Mouse (Mus musculus) mouse trophoblast stem cell (cell line): ENCODE measurements around the gene Ccser1.

Experiments
- in situ Hi-C, 2 experiments: fragments of 300-500 bp; cut with MseI, MboI; formaldehyde crosslinking; loops; 2 replicates in 1 of 2; 3 replicates in 1 of 2; pipeline ENCODE4 v1.15.1; 2025

The Ccser1 gene

DNA sequence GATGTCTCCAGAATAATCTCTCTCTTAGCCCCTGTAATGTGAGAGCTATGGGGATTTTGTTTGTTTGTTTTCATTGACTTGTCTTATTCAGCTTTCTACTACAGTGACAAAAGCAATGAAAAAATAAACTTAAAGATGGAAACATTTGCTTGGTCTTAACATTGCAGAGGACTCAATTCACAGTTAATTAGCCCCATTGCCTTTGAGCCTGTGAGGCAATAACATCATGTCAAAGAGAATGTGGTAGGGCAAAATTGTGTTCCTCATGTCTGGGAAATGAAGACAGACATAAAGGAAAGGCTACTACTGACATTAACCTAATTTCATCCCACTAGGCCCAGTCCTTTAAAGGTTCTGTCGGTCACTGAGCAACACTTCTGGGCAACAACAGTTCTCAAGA, 484.4 kb downstream of the Ccser1 start:
- in situ Hi-C loops, result no loop called here

DNA sequence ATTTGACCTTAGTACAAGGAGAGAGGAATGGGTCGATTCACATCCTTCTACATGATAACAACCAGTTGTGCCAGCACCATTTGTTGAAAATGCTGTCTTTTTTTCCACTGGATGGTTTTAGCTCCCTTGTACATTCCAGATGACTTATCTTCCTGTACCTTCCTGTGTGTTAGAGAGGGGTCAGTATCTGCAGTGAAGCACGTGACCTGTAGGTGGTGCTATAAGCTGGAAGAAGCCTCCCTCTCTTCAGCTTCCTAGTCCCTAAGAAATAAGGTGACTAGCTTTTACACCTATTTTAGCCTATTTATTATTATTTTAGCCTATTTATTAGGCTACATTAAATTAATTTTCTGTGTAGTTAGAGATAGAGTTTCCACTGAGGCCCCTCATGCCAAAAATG, 506.9 kb downstream of the Ccser1 start:
- in situ Hi-C loops, result no loop called here

DNA sequence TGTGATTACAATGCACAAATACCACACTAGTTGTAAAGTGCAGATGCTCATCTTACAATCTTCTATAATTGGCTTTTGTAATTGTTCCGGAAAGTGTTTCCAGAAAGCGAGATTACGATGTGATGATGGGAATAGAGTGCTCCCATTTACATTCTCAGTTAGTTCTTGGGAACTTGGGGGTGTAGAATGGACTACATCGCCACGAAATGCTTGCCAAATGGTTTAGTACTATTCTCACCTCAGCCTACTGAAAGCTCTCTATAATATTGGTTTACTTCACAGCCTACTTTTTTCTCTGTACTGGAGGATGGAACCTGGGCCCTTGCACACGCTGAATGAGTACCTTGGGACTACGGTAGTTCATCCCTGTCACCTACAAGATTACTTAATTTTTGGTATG, 522.9 kb downstream of the Ccser1 start:
- in situ Hi-C loops, result no loop called here

DNA sequence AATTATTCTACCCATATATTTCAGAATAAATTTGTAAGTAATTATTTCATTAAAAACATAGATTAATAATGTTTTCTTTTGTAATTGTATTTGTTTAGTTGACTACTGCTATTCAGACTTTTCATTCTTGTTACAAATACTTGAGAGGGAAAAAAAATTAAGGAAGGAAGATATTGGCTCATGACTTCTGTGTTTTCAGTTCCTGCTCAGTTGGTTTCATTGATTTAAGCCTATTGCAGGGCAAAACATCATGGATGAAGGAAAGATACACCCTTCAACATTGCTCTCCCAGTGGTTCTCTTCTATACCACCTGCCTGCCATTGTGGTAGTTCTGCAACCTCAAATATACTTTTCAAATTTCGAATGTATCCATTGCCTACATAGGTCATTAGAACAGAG, 541.1 kb downstream of the Ccser1 start:
- in situ Hi-C loops, result no loop called here

DNA sequence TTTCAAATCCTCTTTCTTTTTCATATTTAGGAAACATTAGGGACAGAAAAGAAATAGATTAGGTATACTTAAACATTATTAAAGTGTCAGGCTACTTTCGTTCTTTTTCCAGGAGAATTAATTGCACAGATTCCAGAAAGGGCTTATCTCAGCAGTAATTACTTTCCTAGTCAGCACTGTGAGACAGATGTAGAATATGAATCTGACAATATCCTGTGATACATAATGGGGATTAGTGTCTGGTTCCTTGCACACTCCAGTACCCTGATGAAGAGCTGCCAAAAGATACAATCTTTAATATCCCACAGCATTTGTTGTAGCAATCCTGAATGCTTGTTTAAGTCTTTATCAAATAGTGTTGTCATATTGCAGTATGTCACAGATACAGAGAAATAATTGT, 548.9 kb downstream of the Ccser1 start:
- in situ Hi-C loops, result no loop called here

DNA sequence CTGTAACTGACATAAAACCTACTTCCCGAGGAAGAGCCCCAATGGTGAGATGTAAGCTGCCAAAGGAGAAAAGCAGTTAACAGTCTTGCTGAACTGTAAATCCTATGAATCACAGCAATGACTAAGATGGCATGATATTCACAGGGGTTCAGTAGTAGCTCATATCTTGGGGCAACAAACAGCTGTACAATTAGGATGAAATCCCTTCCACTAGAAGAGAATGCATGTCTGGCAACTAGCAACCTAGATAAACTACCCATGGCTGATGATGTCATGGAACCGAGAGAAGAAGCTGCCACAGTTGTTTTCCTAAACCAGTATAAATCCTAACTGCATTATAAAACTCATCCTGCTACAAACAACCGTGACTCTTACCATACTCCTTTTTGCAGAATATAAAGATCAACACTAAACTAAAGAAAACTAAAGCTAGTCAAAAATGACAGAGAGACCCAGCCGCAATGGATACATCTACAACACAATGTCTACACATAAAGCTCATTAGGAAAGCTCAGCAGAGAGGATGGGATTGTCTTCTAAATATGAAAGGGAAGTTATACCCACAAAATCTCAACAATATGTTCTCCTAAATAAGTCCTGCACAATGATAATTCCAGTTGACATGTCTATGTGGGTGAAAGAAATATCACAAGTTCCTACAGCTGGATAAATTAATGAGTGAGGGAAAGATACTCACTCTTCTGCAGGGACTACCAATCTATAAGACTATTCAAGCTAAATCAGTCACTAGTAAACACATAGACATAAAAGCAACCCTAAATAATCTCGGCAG, 550.2 kb downstream of the Ccser1 start:
- in situ Hi-C loops, result no loop called here

DNA sequence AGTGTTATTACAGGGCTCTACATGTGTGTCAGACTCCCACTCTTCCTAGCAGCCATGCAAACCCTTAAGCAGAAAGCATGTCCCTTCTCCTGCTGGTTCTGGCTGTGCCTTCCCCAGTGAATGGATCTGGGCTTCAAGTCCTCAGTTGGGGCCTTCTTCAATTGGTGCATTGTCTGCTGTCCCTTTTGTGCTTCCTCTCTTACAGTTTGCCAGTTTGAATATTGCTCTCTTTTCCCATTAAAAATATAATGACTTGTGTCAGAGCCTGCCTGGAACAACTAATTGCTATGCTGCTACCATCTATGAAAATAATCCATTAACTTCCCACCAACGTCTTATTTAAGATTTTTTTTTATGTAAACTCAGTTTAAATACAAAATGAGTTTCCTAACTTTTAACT, 566.2 kb downstream of the Ccser1 start:
- in situ Hi-C loops, result no loop called here

DNA sequence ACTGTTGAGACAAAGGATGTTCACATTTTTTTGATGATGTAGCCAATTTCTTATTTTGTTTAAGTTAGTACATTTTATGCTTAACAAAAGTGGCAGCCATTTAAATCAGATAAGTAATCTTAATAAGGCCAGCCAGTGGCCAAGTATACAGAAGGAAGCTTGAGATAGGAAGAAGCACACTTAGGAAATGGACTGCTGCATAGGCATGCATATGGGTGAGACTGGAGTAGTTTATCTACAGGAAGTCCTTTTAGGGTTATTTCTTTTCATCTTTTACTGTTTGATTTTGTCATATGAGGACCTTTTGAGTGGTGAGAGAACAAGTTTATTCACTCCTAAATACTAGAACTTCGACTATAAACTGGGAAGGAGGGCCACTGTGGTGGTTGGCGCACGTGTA, 582.0 kb downstream of the Ccser1 start:
- in situ Hi-C loops, result no loop called here

DNA sequence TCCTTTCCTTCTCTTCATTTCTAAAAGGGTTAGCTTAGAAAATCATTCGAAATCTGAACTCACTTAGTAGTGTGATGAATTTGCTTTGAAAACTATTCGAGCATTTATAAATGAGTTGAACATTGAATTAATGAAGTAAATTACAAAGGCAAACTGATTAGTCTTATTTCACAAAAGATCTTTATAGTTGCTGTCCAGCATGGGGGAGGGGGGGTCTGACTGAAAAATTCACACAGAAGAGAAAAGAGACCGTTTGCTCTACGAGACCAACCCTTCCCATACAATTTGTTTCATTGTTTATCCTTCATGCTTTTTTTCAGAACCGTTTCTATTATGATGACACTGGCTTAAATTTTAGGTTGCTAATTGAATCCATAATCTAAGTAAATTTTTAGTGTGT, 583.3 kb downstream of the Ccser1 start:
- in situ Hi-C loops, result no loop called here

DNA sequence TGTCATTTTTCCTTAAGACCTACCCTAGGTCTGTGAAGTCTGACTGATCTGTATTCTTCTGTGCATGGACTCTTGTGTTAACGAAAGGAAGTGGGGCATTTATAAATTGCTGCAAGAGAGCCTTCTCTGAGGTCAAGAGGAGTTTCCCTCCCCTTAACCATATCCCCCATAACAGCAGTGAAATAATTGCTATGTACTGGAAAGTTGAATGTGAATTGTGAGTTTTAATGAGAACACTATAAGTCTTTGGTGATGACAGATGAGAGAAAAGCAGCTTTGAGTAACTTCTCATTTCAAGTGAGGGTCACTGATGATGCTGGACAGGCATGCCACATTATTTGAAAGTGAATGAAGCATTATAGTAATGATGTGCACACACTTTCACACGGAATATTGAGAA, 585.7 kb downstream of the Ccser1 start:
- in situ Hi-C loops, result no loop called here

DNA sequence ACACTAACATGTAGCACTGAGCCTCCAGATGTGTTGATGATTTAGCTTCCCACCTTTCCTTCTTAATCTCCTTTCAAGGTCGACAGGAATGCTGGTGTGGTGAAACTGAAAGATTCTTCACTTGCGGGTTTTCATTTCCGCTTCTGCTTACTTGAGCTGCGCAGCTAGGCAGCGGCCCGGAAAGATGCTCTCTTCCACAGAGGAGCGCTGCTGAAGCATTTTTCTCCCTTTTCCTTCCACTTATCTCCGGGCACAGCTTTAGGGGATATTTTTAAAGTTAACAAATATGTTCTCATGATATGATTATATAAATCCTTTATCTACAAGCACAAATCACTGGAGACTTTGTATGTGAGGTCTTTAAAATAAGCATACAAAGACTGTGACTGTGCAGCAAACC, 587.0 kb downstream of the Ccser1 start:
- in situ Hi-C loops, result no loop called here

DNA sequence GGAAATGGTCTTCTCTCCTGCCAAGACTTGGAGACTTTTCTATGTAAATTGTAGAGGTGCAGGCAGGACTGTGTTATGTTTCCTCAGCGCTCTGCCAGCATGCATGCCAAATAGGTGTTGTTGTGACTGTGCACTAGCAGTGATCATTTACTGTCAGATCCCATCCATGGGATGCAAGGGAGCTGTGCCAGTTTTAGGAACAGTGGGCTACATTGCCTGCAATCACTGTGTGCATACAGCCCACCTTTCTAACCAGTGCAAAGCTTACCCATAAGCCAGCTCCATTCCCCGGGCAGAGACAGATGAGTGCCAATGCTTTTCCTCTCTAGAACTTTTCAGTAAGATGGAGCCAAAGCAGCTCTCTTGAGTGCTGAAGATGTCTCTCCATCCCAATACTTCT, 606.6 kb downstream of the Ccser1 start:
- in situ Hi-C loops, result no loop called here

DNA sequence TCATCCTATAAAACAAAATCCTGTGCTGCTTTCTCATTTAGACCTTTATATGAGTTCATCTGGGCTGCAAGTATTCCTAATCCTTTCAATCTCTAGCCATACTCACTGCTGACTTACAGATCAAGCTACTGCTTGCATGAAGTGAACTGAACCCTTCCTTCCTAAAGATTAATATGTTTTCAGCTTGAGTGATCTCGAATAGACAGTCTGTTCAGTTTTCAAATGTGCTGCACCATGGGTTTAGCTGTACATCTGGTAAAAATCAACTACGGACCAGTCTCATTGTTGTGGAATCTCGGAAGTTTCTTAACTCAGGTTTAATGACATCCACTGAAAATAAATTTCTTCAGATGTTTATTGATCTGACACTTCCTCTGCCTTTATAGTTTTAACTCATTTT, 620.8 kb downstream of the Ccser1 start:
- in situ Hi-C loops, result no loop called here

DNA sequence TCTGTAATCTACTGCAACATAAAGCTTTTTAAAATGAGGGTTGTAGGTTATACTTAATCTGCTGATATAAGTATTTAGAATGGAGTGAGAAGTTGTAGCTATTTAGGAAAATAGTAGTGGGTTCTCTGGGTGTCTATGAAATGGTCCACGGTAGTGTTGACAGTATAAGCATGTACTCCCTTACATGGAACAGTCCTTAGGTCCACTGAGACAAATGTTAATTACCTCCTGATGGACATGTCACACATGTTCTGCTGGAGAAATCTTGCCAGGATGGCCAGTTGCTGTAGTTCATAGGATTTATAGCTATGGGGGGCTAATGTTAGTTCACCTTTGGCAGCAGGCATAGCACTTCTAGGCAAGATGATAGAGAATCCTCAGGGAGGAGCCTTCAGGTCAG, 625.4 kb downstream of the Ccser1 start:
- in situ Hi-C loops, result no loop called here

DNA sequence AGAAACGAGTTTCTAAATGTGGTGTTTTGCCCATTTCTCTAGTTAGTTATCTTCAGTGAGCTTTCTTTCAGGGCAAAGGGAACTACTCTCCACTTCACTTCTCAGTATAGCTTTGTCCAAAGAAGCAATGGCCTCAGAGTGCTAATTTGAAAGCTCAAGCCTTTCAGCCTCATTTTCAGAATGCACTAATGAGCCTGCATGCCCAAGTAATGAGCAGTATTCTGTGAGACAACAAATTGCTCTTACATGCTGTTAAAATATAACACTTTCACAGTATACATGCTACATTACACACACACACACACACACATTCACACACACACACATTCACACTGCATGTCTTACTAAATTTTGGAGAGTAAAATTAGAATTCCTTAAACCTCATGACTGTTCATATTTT, 637.6 kb downstream of the Ccser1 start:
- in situ Hi-C loops, result no loop called here

DNA sequence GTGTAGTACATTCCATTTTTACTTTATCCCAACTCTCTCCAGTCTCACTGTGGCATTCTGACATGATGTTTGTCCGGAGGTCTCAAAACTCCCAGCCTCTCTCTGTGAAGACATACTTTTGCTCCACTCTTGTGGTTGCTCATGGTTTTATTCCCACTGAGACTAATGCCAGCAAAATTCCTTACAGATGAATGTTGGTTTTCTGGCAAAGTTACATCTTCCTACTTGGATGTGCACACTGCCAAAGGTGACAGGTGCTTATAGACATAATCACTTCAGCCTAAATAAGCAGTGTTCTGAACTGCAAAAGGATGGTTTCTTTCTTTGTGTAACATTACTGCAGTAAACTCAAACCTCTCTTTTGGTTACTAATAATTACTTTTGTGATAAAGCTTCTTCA, 696.2 kb downstream of the Ccser1 start:
- in situ Hi-C loops, result no loop called here

DNA sequence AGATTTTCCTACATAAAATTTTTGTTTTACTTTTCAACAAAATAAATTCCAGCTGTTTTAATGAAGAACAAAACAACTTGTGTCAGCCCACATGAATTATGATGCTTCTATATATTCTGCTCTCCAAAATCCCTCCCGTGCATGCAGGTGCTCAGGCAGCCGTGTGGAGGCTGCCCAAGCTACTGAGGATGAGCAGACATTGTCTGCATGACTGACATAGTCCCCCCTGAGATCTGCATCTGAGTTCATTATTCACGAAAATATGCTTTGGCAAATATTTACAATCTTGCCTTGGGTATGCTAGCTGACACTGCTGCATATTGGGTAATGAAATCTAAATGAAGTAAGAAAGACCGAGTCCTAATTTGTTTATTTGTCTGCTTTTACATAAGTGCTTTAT, 718.1 kb downstream of the Ccser1 start:
- in situ Hi-C loops, result no loop called here

DNA sequence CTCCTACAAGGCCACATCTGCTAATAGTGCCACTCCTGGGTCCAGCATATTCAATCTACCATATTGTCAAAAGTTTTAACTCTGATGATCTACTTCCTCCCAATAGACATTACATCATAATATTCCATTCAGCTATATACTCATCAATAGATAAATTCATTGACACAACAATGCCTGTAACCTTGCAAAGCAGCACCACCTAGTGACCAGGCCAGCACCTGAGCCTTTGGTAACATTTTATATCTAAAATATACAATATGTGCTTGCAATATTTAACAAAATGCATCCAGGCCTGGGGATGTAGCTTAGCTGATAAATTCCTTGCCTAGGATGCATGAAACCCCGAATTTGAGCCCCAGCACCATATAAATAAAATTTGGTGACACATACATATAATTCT, 722.6 kb downstream of the Ccser1 start:
- in situ Hi-C loops, result no loop called here

DNA sequence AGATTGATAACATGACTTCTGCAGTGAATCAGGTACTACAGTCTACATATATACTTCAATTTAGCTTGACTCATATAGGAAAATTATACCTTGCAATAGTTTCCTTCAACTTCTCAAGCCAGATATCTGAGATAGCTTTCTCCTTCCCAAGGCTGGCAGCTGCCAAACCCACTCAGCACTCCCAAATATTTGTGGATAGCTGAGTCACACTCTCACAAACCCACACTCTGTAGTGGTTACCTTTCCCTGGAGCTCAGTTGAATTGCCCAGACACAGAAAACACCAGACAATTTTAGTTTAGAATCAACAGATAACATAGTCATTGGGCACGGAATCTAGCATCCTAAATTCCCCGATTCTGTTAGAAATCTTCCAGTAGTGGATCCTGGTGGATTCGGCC, 732.8 kb downstream of the Ccser1 start:
- in situ Hi-C loops, result no loop called here

DNA sequence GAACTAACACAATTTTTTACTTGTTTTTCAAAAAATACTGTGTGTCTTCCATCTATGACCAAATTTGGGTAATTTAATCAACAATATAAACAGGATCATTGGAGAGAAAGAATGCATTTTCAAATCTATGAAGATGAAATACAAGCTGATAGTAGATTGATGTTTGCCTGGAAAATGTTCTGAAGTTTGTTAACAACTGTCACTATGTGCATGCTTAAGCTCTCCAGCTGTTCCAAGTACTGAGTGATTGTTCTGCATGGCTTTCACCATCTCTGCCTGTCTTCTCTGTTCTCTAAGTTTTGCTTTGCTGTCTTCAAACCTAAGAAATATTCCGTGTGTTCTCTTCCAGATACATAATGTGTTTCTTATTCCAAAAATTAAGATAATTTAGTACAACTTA, 751.5 kb downstream of the Ccser1 start:
- in situ Hi-C loops, result no loop called here

DNA sequence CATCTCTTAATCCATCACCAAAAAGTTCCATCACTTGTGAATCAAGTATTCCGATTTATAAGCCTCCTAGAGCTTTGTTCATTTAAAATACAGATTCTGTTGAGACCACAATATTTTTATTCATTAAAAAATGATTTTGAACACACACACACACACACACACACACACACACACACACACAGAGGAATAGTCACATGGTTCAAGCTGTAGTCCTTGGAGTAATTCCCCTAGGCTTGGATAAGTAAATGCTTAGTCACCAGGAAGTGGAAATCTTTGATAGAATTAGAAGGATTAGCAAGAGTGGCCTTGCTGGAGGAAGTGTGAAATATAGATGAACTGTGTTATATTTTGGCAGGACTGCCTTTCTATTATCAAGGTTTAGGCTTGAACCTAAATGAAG, 756.5 kb downstream of the Ccser1 start:
- in situ Hi-C loops, result no loop called here

DNA sequence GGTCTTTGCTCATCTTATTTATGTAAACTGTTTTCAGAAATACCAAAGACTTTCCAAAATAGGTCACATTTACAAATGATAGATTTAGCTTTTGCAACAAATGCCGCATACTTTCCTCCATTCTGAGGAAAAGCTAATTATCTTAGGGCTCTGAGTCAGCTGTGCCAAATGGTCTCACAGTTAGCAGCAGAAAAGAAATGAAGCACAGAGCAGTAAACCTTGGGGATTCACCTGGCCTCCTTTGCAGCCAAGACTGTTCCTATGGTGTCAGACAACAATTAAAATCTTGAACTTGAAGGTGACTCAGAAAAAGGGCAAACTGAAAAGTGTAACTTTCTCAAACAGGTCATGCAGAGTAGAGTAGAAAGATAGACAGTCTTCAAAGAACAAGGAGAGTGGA, 759.1 kb downstream of the Ccser1 start:
- in situ Hi-C loops, result no loop called here

DNA sequence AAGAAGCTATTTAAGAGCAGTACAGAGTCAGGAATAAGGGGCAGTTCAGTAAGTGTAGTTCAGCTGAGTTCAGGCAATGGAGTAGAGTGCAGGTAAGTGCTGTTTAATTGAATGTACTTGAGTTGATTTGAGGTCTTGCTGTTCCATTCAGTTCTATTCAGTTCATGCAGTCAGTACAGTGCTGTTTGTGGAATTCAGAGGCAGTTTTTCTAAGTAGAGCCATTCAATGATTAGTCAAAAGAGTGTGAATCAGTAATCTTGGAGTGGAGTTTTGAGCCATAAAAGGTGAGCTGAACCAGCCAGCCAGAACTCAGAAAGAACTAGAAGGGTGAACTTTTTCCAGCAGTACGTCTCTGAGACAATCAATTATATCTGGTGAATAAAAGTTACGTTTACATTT, 773.6 kb downstream of the Ccser1 start:
- in situ Hi-C loops, result no loop called here

DNA sequence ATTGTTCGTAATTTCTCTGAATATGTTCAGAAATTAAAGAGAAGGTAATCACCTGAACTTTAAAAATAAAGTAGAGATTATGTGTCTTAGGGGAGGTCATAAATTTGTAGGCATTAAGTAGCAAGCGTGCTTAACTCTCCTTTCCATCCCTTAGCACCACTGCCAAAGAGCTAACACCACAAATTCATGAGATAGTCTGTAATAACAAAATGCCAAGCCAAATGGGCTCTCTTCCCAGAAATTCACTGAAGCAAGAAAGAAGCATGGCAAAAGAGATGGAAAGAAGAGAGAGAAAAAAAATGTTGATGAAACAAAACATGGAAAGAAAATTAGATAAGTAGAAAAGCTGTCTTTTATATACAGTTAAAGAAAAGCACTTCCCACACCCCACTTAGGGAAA, 796.8 kb downstream of the Ccser1 start:
- in situ Hi-C loops, result no loop called here
